Mouse (Mus musculus) hindbrain, embryonic 15.5 days (tissue): Measurements from ENCODE around the gene Rnf144b. TPM values are rescaled to one million over a fixed set of nuclear protein-coding genes. Genes with fewer than 3 reads are reported as not detected.

Experiments
- ATAC-seq: fragments of 200-750 bp; cut with Nextera tagmentation; 2 replicates; pipeline ENCODE4 v1.8.0; 2017; ENCODE audit warnings: low read depth, moderate number of reproducible peaks, moderate TSS enrichment; ENCODE audit not compliant: low FRiP score
- H3K27ac ChIP-seq: fragments of 300-500 bp; sonication (generic); replicated peaks from 2 replicates; pipeline ENCODE4 v1.5.1; 2015; ENCODE audit warnings: mild to moderate bottlenecking, inconsistent platforms
- H3K27me3 ChIP-seq: fragments of 300-500 bp; sonication (generic); 2 replicates; pipeline ENCODE4 v1.6.1; 2015; ENCODE audit warnings: control low read depth, inconsistent platforms
- H3K36me3 ChIP-seq: fragments of 300-500 bp; sonication (generic); 2 replicates; pipeline ENCODE4 v1.6.1; 2015; ENCODE audit warnings: control low read depth, inconsistent platforms
- H3K4me1 ChIP-seq: fragments of 300-500 bp; sonication (generic); replicated peaks from 2 replicates; pipeline ENCODE4 v1.6.1; 2015; ENCODE audit warnings: control low read depth, inconsistent platforms
- H3K4me2 ChIP-seq: fragments of 300-500 bp; sonication (generic); 2 replicates; pipeline ENCODE4 v1.6.1; 2015; ENCODE audit warnings: moderate library complexity, mild to moderate bottlenecking, inconsistent platforms
- H3K4me3 ChIP-seq: fragments of 300-500 bp; sonication (generic); 2 replicates; pipeline ENCODE4 v1.5.1; 2015; ENCODE audit warnings: mild to moderate bottlenecking, inconsistent platforms
- H3K9ac ChIP-seq: fragments of 300-500 bp; sonication (generic); 2 replicates; pipeline ENCODE4 v1.6.1; 2015; ENCODE audit warnings: inconsistent platforms
- H3K9me3 ChIP-seq: fragments of 300-500 bp; sonication (generic); 2 replicates; pipeline ENCODE4 v1.6.1; 2016; ENCODE audit warnings: control low read depth, inconsistent platforms
- WGBS: fragments of 180-500 bp; shearing (Covaris S2); methylation state at CpG from one replicate; pipeline ENCODE4 v1.1.7; 2015; 5-methylcytosine and 5-hydroxymethylcytosine counted together
- polyA plus RNA-seq: library from polyadenylated mRNA; unstranded; fragments of >200 nt; fragmentation: Nextera tagmentation; extraction: Ambion mirVana; gene quantifications from 2 replicates; pipeline ENCODE4 v1.2.1, GENCODE M21; 2015

The Rnf144b gene
- polyA plus RNA-seq = 0.96 and 1.0 TPM in 2 replicates

DNA sequence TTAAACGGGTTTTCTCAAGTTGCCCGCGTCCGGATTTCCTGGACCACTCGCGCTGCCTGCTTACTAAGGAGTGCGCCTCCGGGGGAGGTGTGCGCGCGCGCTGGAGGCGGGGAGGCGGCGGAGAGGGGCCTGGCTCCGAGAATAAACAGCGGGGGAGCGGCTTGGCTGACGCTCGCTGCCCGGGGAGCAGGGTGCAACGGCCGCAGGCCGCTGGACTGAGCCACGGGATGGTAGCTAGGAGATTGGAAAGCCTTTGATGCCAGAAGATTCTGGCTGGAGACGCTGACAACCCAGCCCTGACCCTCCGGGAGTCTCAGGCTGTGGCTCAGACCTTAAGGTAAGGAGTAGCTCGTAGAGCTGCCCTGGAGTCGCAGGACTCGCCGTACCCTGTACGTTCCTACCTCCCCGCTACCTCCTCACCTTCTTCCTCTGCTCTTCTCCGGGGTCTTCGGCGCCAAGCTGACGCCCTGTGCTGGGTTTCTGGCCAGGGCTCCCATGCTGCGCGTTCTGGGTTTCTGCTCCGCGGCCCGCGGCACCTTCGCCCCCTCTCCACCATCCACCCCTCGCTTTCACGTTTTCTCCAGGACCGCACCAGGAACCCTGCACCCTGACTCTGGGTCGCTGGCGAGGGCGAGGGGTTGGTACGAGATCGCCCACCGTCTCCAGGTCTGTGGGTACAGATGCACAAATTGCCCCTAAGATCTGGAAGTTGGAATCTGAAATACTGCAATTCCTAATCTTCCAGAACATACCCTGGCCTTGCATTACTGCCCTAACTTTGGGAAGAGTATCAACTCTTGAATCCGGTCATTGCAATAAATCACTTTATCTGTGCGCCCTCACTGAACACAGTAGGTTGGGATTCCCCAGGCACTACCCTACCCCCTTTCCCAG, at the start of gene Rnf144b:
Gene Rnf144b (plus strand): TSS at position 120 of the 894 bp plus-strand sequence.
- WGBS = 2% methylated on average over 55 of the region's 55 CpGs

GRCm38 (mm10) chr13:47076156-47076555, 46.3 kb upstream of the Rnf144b start:
- 89% methylated on average over 5 of the region's 5 CpGs for WGBS
- H3K27ac ChIP-seq = no peak overlapping the region

More for the DNA sequence above, at the start of gene Rnf144b:
- Histone ChIP-seq H3K27me3 (peaks cover 10% of the 10 kb centered on the region; the same call in 1 of the 2 replicates), H3K36me3 (no peaks in the 10 kb centered on the region), H3K9ac (peak within 1 kb of the TSS; percentile 54), H3K4me3 (peak within 1 kb of the TSS; percentile 62), H3K27ac (no peak within 1 kb of the TSS), H3K4me2 (peak within 1 kb of the TSS; percentile 99), H3K4me1 (peaks cover 22% of the 10 kb centered on the region), H3K9me3 (no peaks in the 10 kb centered on the region)
- peak; percentile 65; the same call in 1 of the 2 replicates for ATAC-seq

DNA sequence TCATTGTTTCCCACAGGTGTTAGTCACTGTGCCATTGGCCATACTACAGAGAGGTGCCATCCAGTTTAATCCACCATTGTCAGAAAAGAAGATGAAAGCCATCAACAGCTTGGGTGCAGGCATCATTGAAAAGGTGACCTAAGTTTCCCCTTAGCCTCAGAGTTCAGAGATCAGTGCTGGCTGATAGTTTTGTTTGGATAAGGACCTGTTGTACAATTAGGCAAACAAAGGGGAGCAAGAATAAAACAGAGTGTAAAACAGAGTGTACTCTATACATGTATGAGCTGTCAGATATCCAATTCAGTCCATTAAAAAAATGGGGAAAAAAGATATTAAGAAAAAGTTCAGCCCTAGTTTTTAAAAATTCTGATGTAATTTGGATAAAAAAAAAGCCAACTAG, 45.1 kb upstream of the Rnf144b start:
- no peak for ATAC-seq
- Histone ChIP-seq H3K9me3 (no peaks in the 10 kb centered on the region), H3K4me3 (no peak overlapping the region), H3K4me1 (no peaks in the 10 kb centered on the region), H3K4me2 (no peak overlapping the region), H3K27me3 (no peaks in the 10 kb centered on the region), H3K27ac (no peak overlapping the region), H3K9ac (no peak overlapping the region), H3K36me3 (peaks cover 69% of the 10 kb centered on the region)

More at GRCm38 (mm10) chr13:47076156-47076555, 46.3 kb upstream of the Rnf144b start:
- no peaks in the 10 kb centered on the region for H3K27me3 ChIP-seq
- H3K4me2 ChIP-seq = no peak overlapping the region
- ATAC-seq = no peak
- H3K9ac ChIP-seq = no peak overlapping the region
- no peak overlapping the region for H3K4me3 ChIP-seq
- no peaks in the 10 kb centered on the region for H3K9me3 ChIP-seq
- H3K4me1 ChIP-seq = no peaks in the 10 kb centered on the region
- peaks cover 69% of the 10 kb centered on the region for H3K36me3 ChIP-seq

DNA sequence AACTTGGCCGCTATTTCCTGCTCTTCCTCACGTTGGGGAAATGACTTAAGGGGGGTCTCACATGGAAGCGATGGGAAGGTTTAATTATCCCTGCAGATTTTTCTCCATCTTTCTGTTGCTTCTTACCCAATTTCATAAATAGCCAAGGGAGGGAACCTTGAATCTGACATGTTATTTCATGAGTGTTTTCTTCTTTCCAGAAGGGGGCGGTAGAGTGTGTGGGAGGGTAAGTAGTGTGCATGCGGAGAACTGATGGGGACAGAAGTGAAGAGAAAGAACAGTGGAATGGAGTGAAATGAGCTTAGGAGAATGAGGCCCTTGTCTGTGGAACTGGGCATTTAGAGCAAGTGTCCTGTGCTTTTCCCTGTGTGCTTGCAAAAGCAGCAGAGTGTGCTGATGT, 43.7 kb upstream of the Rnf144b start:
- WGBS = 74% methylated on average over 5 of the region's 5 CpGs
- H3K9me3 ChIP-seq = no peaks in the 10 kb centered on the region
- no peak for ATAC-seq
- no peak overlapping the region for H3K9ac ChIP-seq
- peaks cover 72% of the 10 kb centered on the region for H3K36me3 ChIP-seq
- no peak overlapping the region for H3K4me2 ChIP-seq
- H3K27ac ChIP-seq = no peak overlapping the region
- no peaks in the 10 kb centered on the region for H3K4me1 ChIP-seq
- H3K27me3 ChIP-seq = no peaks in the 10 kb centered on the region
- no peak overlapping the region for H3K4me3 ChIP-seq

- ATAC-seq = no peak
- Histone ChIP-seq H3K4me3 (no peak overlapping the region), H3K27ac (no peak overlapping the region), H3K9me3 (no peaks in the 10 kb centered on the region), H3K36me3 (peaks cover 63% of the 10 kb centered on the region), H3K27me3 (no peaks in the 10 kb centered on the region), H3K4me2 (no peak overlapping the region), H3K4me1 (no peaks in the 10 kb centered on the region), H3K9ac (no peak overlapping the region)
- WGBS = 90% methylated on average over 4 of the region's 4 CpGs
Measured at GRCm38 (mm10) chr13:47080905-47081505, 41.5 kb upstream of the Rnf144b start.

GRCm38 (mm10) chr13:47088433-47088832, 34.0 kb upstream of the Rnf144b start:
- H3K4me1 ChIP-seq = no peaks in the 10 kb centered on the region
- no peaks in the 10 kb centered on the region for H3K9me3 ChIP-seq
- H3K4me2 ChIP-seq = no peak overlapping the region
- 93% methylated on average over 1 of the region's 1 CpGs for WGBS
- H3K27me3 ChIP-seq = no peaks in the 10 kb centered on the region
- no peak overlapping the region for H3K27ac ChIP-seq
- no peak overlapping the region for H3K4me3 ChIP-seq
- H3K36me3 ChIP-seq = peaks cover 33% of the 10 kb centered on the region
- no peak for ATAC-seq
- H3K9ac ChIP-seq = no peak overlapping the region

DNA sequence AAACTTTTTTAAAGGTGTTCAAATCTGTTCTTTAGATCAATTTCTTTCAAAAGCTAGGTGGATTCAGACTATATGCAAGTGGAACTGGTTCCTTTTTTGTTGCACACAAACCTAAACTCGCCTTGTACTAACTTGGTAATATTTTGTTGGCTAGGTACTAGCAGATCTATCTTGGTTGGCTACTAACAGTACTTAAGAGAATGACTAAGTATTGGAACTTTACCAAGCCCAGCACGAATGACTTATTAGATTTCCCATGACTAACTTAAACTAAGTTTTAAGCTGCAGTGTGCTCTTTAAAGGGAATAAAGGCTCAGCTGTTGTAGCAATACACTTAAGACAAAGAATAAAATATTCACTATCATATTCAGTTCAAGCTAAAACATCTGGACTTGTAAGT, 33.2 kb upstream of the Rnf144b start:
- 87% methylated on average over 2 of the region's 2 CpGs for WGBS
- H3K4me2 ChIP-seq = no peak overlapping the region
- H3K4me3 ChIP-seq = no peak overlapping the region
- no peak overlapping the region for H3K27ac ChIP-seq
- no peaks in the 10 kb centered on the region for H3K9me3 ChIP-seq
- H3K36me3 ChIP-seq = peaks cover 30% of the 10 kb centered on the region
- no peaks in the 10 kb centered on the region for H3K27me3 ChIP-seq
- no peak overlapping the region for H3K9ac ChIP-seq
- no peak for ATAC-seq
- no peaks in the 10 kb centered on the region for H3K4me1 ChIP-seq

- Histone ChIP-seq H3K27me3 (no peaks in the 10 kb centered on the region), H3K4me3 (no peak overlapping the region), H3K36me3 (peaks cover 21% of the 10 kb centered on the region), H3K9ac (no peak overlapping the region), H3K4me2 (no peak overlapping the region), H3K9me3 (no peaks in the 10 kb centered on the region), H3K4me1 (no peaks in the 10 kb centered on the region), H3K27ac (no peak overlapping the region)
- no peak for ATAC-seq
- WGBS = 91% methylated on average over 2 of the region's 2 CpGs
Measured at GRCm38 (mm10) chr13:47093791-47094190, 28.7 kb upstream of the Rnf144b start.

DNA sequence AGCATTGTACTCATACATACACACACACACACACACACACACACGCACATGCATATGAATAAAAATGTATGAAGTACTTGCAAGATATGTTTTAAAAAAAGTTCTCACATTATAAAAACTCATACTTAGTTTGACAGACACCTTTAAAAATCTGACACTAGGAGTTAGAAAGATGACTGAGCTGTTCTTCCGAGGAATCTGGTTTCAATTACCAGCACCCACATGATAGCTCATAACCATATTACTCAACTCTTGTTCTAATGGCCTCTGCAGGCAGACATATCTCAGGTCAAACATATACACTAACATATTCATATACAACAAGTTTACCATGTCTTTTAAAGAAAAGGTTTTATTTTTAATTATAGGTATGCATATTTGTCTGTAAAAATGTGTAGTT, 25.9 kb upstream of the Rnf144b start:
- Histone ChIP-seq H3K4me1 (no peaks in the 10 kb centered on the region), H3K27me3 (no peaks in the 10 kb centered on the region), H3K4me2 (no peak overlapping the region), H3K36me3 (peaks cover 25% of the 10 kb centered on the region), H3K9me3 (no peaks in the 10 kb centered on the region), H3K27ac (no peak overlapping the region), H3K4me3 (no peak overlapping the region), H3K9ac (no peak overlapping the region)
- 87% methylated on average over 2 of the region's 2 CpGs for WGBS
- ATAC-seq = no peak

- Histone ChIP-seq H3K4me2 (no peak overlapping the region), H3K9me3 (no peaks in the 10 kb centered on the region), H3K27ac (no peak overlapping the region), H3K4me1 (peaks cover 15% of the 10 kb centered on the region), H3K36me3 (peaks cover 25% of the 10 kb centered on the region), H3K9ac (no peak overlapping the region), H3K27me3 (no peaks in the 10 kb centered on the region), H3K4me3 (no peak overlapping the region)
- ATAC-seq = no peak
- WGBS = 88% methylated on average over 7 of the region's 7 CpGs
Measured at GRCm38 (mm10) chr13:47099265-47099664, 23.2 kb upstream of the Rnf144b start.

DNA sequence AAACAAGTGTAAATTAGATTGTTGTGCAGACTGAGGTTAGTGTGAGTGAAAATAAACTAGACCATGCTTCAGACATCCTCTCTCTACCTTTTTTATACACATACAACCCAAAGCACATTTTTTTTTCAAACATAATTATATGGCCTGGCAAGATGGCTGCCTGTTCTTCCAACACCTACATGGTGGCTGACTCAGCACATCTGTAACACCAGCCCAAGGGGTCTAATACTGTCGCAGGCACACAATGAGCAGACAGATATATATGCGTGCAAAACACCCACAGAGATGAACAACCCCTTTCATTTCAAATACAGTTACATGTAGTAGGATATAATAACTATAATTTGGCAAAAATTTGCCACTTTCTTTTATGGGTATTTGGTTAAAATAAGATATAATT, 21.9 kb upstream of the Rnf144b start:
- 88% methylated on average over 2 of the region's 2 CpGs for WGBS
- no peak overlapping the region for H3K9ac ChIP-seq
- no peak overlapping the region for H3K4me2 ChIP-seq
- no peak for ATAC-seq
- H3K4me3 ChIP-seq = no peak overlapping the region
- H3K9me3 ChIP-seq = no peaks in the 10 kb centered on the region
- H3K36me3 ChIP-seq = peaks cover 25% of the 10 kb centered on the region
- H3K4me1 ChIP-seq = peaks cover 21% of the 10 kb centered on the region
- H3K27me3 ChIP-seq = no peaks in the 10 kb centered on the region
- H3K27ac ChIP-seq = no peak overlapping the region

DNA sequence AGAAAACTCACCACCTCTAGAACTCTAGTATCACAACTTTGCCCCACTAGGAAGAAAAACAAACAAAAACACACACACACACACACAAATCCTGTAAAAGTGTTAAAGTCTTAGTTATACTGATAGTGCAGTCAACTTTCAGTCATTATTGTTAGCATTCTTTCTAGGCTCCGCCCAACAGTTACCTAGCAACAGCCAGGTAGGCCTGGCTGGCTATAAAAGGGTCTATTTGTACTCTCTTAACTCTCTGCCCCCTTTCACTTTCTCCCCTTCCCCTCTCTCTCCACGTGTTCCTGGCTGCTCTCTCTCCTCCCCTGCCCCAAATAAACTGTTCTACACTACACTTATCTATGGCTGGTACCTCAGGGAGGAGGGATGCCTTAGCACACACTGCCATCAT, 18.3 kb upstream of the Rnf144b start:
- H3K4me2 ChIP-seq = peak overlapping the region; percentile 59
- no peak overlapping the region for H3K27ac ChIP-seq
- H3K4me3 ChIP-seq = peak overlapping the region; percentile 90
- no peaks in the 10 kb centered on the region for H3K27me3 ChIP-seq
- no peak overlapping the region for H3K9ac ChIP-seq
- peaks cover 12% of the 10 kb centered on the region for H3K36me3 ChIP-seq
- H3K4me1 ChIP-seq = peaks cover 21% of the 10 kb centered on the region
- no peak for ATAC-seq
- no peaks in the 10 kb centered on the region for H3K9me3 ChIP-seq
- WGBS = 18% methylated on average over 2 of the region's 2 CpGs
